In genomic region chr4:89366581-89367141, GRCm38 (mm10) we compare ENCODE assay signal across 15 mouse cellular contexts. TPM values are rescaled to one million over a fixed set of nuclear protein-coding genes. Genes with fewer than 3 reads are reported as not detected.
A peak's percentile ranks its signal among the peaks of the same experiment; 100 is the strongest.
DNase-seq lines count a peak whose midpoint lies in the region; ATAC-seq and TF ChIP-seq lines count a peak whose summit lies in the region.
"Had no signal": no experiment of that assay in that cellular context is flagged by ENCODE, and none has a peak within 500 bp of the region (broad histone marks: within the 10 kb centered on the region; RNA-seq: fewer than 3 reads in every experiment).

No protein-coding gene starts in this region.

- H3K9ac ChIP-seq in heart, embryonic 12.5 days = no peak overlapping the region
- no peak overlapping the region for H3K9ac ChIP-seq in liver, postnatal 0 days (replicated peaks)
- peak overlapping the region; percentile 64 for H3K9ac ChIP-seq in MEL (ENCODE audit: control insufficient read depth, low read depth, low read length, poor library complexity, severe bottlenecking)

- H3K4me2 ChIP-seq in heart, embryonic 12.5 days = peak overlapping the region; percentile 19; the same call in 1 of the 2 replicates
- no peak overlapping the region for H3K4me2 ChIP-seq in liver, postnatal 0 days (ENCODE audit: low read depth, low read length)

- H3K4me3 ChIP-seq in heart, embryonic 12.5 days = no peak overlapping the region
- H3K4me3 ChIP-seq in liver, postnatal 0 days (ENCODE audit: low read depth, low read length) = no peak overlapping the region
- peak overlapping the region; percentile 12 to 56 for H3K4me3 ChIP-seq in MEL (ENCODE audit: control insufficient read depth in 1 of 2, insufficient read depth in 1 of 2, low read depth in 2 of 2, low read length in 2 of 2)

- no peaks in the 10 kb centered on the region for H3K79me2 ChIP-seq in MEL (ENCODE audit: control insufficient read depth, insufficient read depth, low read length, poor library complexity)

- no peak for ATAC-seq in heart, embryonic 12.5 days (ENCODE audit: insufficient number of reproducible peaks, low FRiP score)
- no peak for ATAC-seq in liver, postnatal 0 days
- peak; percentile 45; the same call in 1 of the 2 replicates for ATAC-seq in megakaryocyte, adult 5-6 weeks (ENCODE audit: poor library complexity, severe bottlenecking)

- 12% methylated on average over 10 of the region's 10 CpGs for WGBS in heart, embryonic 12.5 days
- WGBS in liver, postnatal 0 days (ENCODE audit: insufficient replicate concordance) = 50% methylated on average over 10 of the region's 10 CpGs

- H3K27ac ChIP-seq in heart, embryonic 12.5 days (ENCODE audit: poor library complexity, severe bottlenecking) = no peak overlapping the region
- H3K27ac ChIP-seq in liver, postnatal 0 days (ENCODE audit: low read depth) = no peak overlapping the region
- peak overlapping the region; percentile 96 for H3K27ac ChIP-seq in MEL (ENCODE audit: control insufficient read depth, low read depth, low read length)

- TF ChIP-seq RAD21 in MEL (IDR thresholded peaks at IDR 0.05; ENCODE audit: low read depth, low read length) = peak; percentile 5; the same call in 1 of the 2 replicates

- no peaks in the 10 kb centered on the region for H3K27me3 ChIP-seq in heart, embryonic 12.5 days (replicated peaks)
- H3K27me3 ChIP-seq in liver, postnatal 0 days (ENCODE audit: insufficient read depth, low read length) = no peaks in the 10 kb centered on the region
- no peaks in the 10 kb centered on the region for H3K27me3 ChIP-seq in MEL (ENCODE audit: control insufficient read depth in 1 of 2, insufficient read depth in 2 of 2, low read length in 2 of 2)

- TF ChIP-seq CTCF in liver, postnatal 0 days (IDR thresholded peaks at IDR 0.05; ENCODE audit: low read depth) = no peak
- peak in 1 of 3 experiments; percentile 26; a peak in 3 of 6 replicates for TF ChIP-seq CTCF in MEL (IDR thresholded peaks at IDR 0.05 in 2 of 3, conservative IDR thresholded peaks at IDR 0.05 in 1 of 3; ENCODE audit: control insufficient read depth in 1 of 3, insufficient read depth in 1 of 3, low read depth in 2 of 3, low read length in 3 of 3, poor library complexity in 1 of 3, severe bottlenecking in 1 of 3)

- no peaks in the 10 kb centered on the region for H3K9me3 ChIP-seq in heart, embryonic 12.5 days (replicated peaks)
- H3K9me3 ChIP-seq in liver, postnatal 0 days (ENCODE audit: low read length) = no peaks in the 10 kb centered on the region
- H3K9me3 ChIP-seq in MEL (replicated peaks; ENCODE audit: insufficient read depth, low read length) = no peaks in the 10 kb centered on the region

- peak in 1 of 2 experiments; percentile 40; a peak in 1 of 4 replicates for TF ChIP-seq POLR2A in MEL (IDR thresholded peaks at IDR 0.05; ENCODE audit: control insufficient read depth in 1 of 2, insufficient read depth in 1 of 2, low read depth in 1 of 2, low read length in 2 of 2, poor library complexity in 1 of 2)

- peaks cover 10% of the 10 kb centered on the region for H3K4me1 ChIP-seq in heart, embryonic 12.5 days (replicated peaks)
- no peaks in the 10 kb centered on the region for H3K4me1 ChIP-seq in liver, postnatal 0 days (ENCODE audit: insufficient read depth)
- H3K4me1 ChIP-seq in MEL (ENCODE audit: control insufficient read depth in 1 of 2, insufficient read depth in 2 of 2, low read length in 2 of 2) = peaks cover 14 to 27% of the 10 kb centered on the region in 2 experiments

- intact Hi-C loops in heart, postnatal 25 days (cut with DNase I) = no loop called here

- no peaks in the 10 kb centered on the region for H3K36me3 ChIP-seq in heart, embryonic 12.5 days
- no peaks in the 10 kb centered on the region for H3K36me3 ChIP-seq in liver, postnatal 0 days (replicated peaks; ENCODE audit: insufficient read depth, low read length)
- H3K36me3 ChIP-seq in MEL (ENCODE audit: control insufficient read depth in 1 of 2, insufficient read depth in 2 of 2, low read length in 2 of 2) = peaks cover 0 to 43% of the 10 kb centered on the region in 2 experiments; a peak in 2 of 4 replicates

- no peak for TF ChIP-seq EP300 in liver, postnatal 0 days (IDR thresholded peaks at IDR 0.05; ENCODE audit: low read depth)
- TF ChIP-seq EP300 in MEL (IDR thresholded peaks at IDR 0.05; ENCODE audit: low read depth in 1 of 2, low read length in 2 of 2) = peak; percentile 84 to 96

- DNase-seq in heart, postnatal 25 days (ENCODE audit: low spot score) = no peak
- DNase-seq in liver (peak; percentile 8), MEL (ENCODE audit: low read depth, low spot score) (peak; percentile 90)
- DNase-seq in liver, postnatal 0 days = no peak
- no peak for DNase-seq in T-cell, adult 2 months (ENCODE audit: low spot score)
- DNase-seq in testis, postnatal 10 days (ENCODE audit: low spot score) = no peak
- DNase-seq: B cell, adult 2 months; cerebellum, adult 9-11 months; embryo, embryonic 11 days; gastrocnemius, postnatal 14 days; lung, postnatal 14 days; right cerebral cortex, adult 18-20 months; thymus, adult 18-20 months had no signal

TF ChIP-seq in MEL, 35 proteins besides CTCF, POLR2A, EP300 and RAD21:
- peak; percentile 96 for TF ChIP-seq MYB (IDR thresholded peaks at IDR 0.05; ENCODE audit: low read depth, low read length)
- TF ChIP-seq HCFC1 (IDR thresholded peaks at IDR 0.05; ENCODE audit: low read depth, low read length) = peak; percentile 70
- TF ChIP-seq SIN3A (IDR thresholded peaks at IDR 0.05; ENCODE audit: low read length) = peak; percentile 93
- TF ChIP-seq USF1 (IDR thresholded peaks at IDR 0.05; ENCODE audit: low read depth, low read length) = peak; percentile 77
- TF ChIP-seq BHLHE40 (IDR thresholded peaks at IDR 0.05; ENCODE audit: borderline replicate concordance, low read depth, low read length) = peak; percentile 90
- no peak for TF ChIP-seq CHD2 (IDR thresholded peaks at IDR 0.05; ENCODE audit: low read length)
- no peak for TF ChIP-seq USF2 (IDR thresholded peaks at IDR 0.05; ENCODE audit: borderline replicate concordance in 1 of 2, insufficient read depth in 1 of 2, low read depth in 1 of 2, low read length in 2 of 2)
- TF ChIP-seq TCF12 (IDR thresholded peaks at IDR 0.05; ENCODE audit: low read depth, low read length) = peak; percentile 81
- TF ChIP-seq ZC3H11A (IDR thresholded peaks at IDR 0.05; ENCODE audit: low read depth, low read length) = no peak
- no peak for TF ChIP-seq POLR2AphosphoS5 (IDR thresholded peaks at IDR 0.05; ENCODE audit: borderline replicate concordance, low read depth, low read length)
- TF ChIP-seq MYC (IDR thresholded peaks at IDR 0.05; ENCODE audit: low read depth, low read length) = 0 out of 2 replicates have a peak, but pooled peaks have one; percentile 23
- peak; percentile 80 for TF ChIP-seq RCOR1 (IDR thresholded peaks at IDR 0.05; ENCODE audit: low read depth, low read length)
- TF ChIP-seq MXI1 (IDR thresholded peaks at IDR 0.05; ENCODE audit: low read depth, low read length) = peak; percentile 73
- no peak for TF ChIP-seq KAT2A (conservative IDR thresholded peaks at IDR 0.05; ENCODE audit: low read depth, low read length)
- TF ChIP-seq MAX (IDR thresholded peaks at IDR 0.05; ENCODE audit: low read length) = 0 out of 2 replicates have a peak, but pooled peaks have one; percentile 30
- no peak for TF ChIP-seq JUND (IDR thresholded peaks at IDR 0.05; ENCODE audit: low read depth, low read length)
- TF ChIP-seq ELF1 (IDR thresholded peaks at IDR 0.05; ENCODE audit: low read depth, low read length) = peak; percentile 42
- no peak for TF ChIP-seq E2F4 (IDR thresholded peaks at IDR 0.05; ENCODE audit: borderline replicate concordance, low read depth, low read length)
- TF ChIP-seq NRF1 (IDR thresholded peaks at IDR 0.05; ENCODE audit: insufficient read depth, low read depth, low read length, poor library complexity, severe bottlenecking) = no peak
- TF ChIP-seq ZKSCAN1 (IDR thresholded peaks at IDR 0.05; ENCODE audit: low read depth, low read length) = no peak
- peak; percentile 86 for TF ChIP-seq GATA1 (IDR thresholded peaks at IDR 0.05; ENCODE audit: low read depth, low read length)
- no peak for TF ChIP-seq POLR2AphosphoS2 (IDR thresholded peaks at IDR 0.05; ENCODE audit: low read length)
- TF ChIP-seq UBTF (IDR thresholded peaks at IDR 0.05; ENCODE audit: borderline replicate concordance, insufficient read depth, low read depth, low read length) = no peak
- no peak for TF ChIP-seq MAFK (IDR thresholded peaks at IDR 0.05; ENCODE audit: borderline replicate concordance, low read depth, low read length)
- no peak for TF ChIP-seq MEF2A (IDR thresholded peaks at IDR 0.05; ENCODE audit: extremely low read depth, insufficient replicate concordance, low read depth, low read length, poor library complexity, severe bottlenecking)
- TF ChIP-seq SMC3 (IDR thresholded peaks at IDR 0.05; ENCODE audit: low read depth, low read length) = no peak
- TF ChIP-seq MAZ (IDR thresholded peaks at IDR 0.05; ENCODE audit: low read depth, low read length) = no peak
- peak; percentile 69 for TF ChIP-seq TAL1 (IDR thresholded peaks at IDR 0.05; ENCODE audit: low read length)
- peak; percentile 98 for TF ChIP-seq ETS1 (IDR thresholded peaks at IDR 0.05; ENCODE audit: low read depth, low read length)
- TF ChIP-seq ZMIZ1 (IDR thresholded peaks at IDR 0.05; ENCODE audit: low read depth, low read length) = no peak
- no peak for TF ChIP-seq CHD1 (IDR thresholded peaks at IDR 0.05; ENCODE audit: low read depth, low read length)
- TF ChIP-seq GABPA (IDR thresholded peaks at IDR 0.05; ENCODE audit: low read depth, low read length) = no peak
- peak; percentile 66; the same call in 1 of the 2 replicates for TF ChIP-seq TBP (IDR thresholded peaks at IDR 0.05; ENCODE audit: low read depth, low read length)
- no peak for TF ChIP-seq NELFE (IDR thresholded peaks at IDR 0.05; ENCODE audit: low read depth, low read length)
TF ChIP-seq in MEL: peak in this region for 15.

RNA-seq across cellular contexts. Expression of gene Cdkn2b, which starts 55.8 kb away (rescaled TPM):
- 1.8 and 2.7 TPM in 2 replicates for polyA plus RNA-seq in heart, embryonic 12.5 days (2016; fragmentation: Nextera tagmentation; extraction: Ambion mirVana)
- under 1 TPM; 0.65 to 0.87 TPM for total RNA-seq in heart, postnatal 25 days (2021)
- not detected in 2 replicates for polyA plus RNA-seq in liver, postnatal 0 days (2015; fragmentation: Nextera tagmentation; extraction: Ambion mirVana)
- 2.5 and 3.2 TPM in 2 replicates for total RNA-seq in MEL (2012; rRNA removed)
- 1 to 10 TPM in 1 of 2 experiments, not detected in 1; 1.9 TPM for polyA plus RNA-seq in MEL (2012; ENCODE audit: insufficient read depth in 1 of 2, insufficient read length in 2 of 2, low read depth in 1 of 2, low replicate concordance in 2 of 2, missing spikeins in 1 of 2)
- total RNA-seq in megakaryocyte, adult 5-6 weeks (2015) = not detected in 2 replicates
- total RNA-seq in megakaryocyte, adult 5-6 weeks (2017) = 0.41 TPM in 1 of 2 replicates, not detected in the other

Comparison
In these comparisons a context has a peak if more than half of its experiments do, and no peak if none do; other contexts are left out.
1. DNase-seq: peak in liver (single experiment) and MEL (single experiment); none in heart, postnatal 25 days (single experiment), liver, postnatal 0 days (single experiment), T-cell, adult 2 months (single experiment) and testis, postnatal 10 days (single experiment).
2. H3K4me3 ChIP-seq: peak in MEL (2 of 2); none in heart, embryonic 12.5 days (single experiment) and liver, postnatal 0 days (single experiment).